In genomic region chr13:21797163-21797562, GRCm38 (mm10) we compare ENCODE assay signal across 12 mouse cellular contexts. TPM values are rescaled to one million over a fixed set of nuclear protein-coding genes. Genes with fewer than 3 reads are reported as not detected.
"Had no signal": no experiment of that assay in that cellular context is flagged by ENCODE, and none has a peak within 500 bp of the region (broad histone marks: within the 10 kb centered on the region; RNA-seq: fewer than 3 reads in every experiment).

No protein-coding gene starts in this region.

RNA-seq across cellular contexts. Expression of gene Hist1h2bp, which starts 9.9 kb away (rescaled TPM):
- polyA plus RNA-seq: lung, adult 2 months; midbrain, embryonic 14.5 days had no signal

RNA-seq across cellular contexts. Expression of gene Hist1h2an, which starts 10.1 kb away (rescaled TPM):
- total RNA-seq: layer of hippocampus, adult 18-20 months had no signal
- polyA plus RNA-seq: midbrain, postnatal 0 days; neural tube, embryonic 15.5 days had no signal

RNA-seq across cellular contexts. Expression of gene Hist1h2ao, which starts 13.1 kb away (rescaled TPM):
- total RNA-seq: left cerebral cortex, postnatal 14 days; left cerebral cortex, postnatal 4 days; midbrain, postnatal 0 days had no signal
- polyA plus RNA-seq: intestine, embryonic 16.5 days; kidney, embryonic 16.5 days; limb, embryonic 12.5 days; limb, embryonic 15.5 days; lung, adult 2 months; midbrain, embryonic 14.5 days; midbrain, postnatal 0 days; neural tube, embryonic 12.5 days had no signal
